1 mouse cellular context compared by ENCODE assay signal in the genomic region with DNA sequence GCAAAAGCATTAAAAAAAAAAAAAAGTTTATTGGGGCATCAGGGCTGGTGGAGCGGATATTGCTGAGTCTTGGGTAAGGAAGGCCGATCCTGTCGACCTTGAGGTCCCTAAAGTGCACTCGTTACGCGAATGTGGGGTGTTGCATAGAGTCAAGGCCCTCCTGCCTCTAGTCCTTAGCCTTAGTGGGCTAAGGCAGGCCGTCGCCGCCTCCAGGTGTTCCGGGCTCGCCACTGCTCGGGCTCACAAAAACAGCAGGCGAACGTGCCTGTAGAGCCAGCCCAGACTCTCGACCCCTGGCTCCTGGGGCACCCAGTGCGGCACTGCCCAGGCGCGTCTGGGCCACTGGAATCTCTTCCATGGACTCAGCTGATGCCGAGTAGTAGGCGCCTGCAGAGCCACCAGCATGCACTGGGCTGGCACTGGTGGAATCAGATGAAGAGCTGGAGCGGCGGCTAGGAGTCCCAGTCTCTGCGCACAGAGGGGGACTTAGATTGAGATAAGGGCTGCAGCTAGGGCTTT.
TF ChIP-seq lines count a peak whose summit lies in the region.

No protein-coding gene starts in this region.

TF ChIP-seq in ES-E14, 5 proteins besides CTCF, POLR2A, EP300 and RAD21:
- TF ChIP-seq ZC3H11A (IDR thresholded peaks at IDR 0.05; ENCODE audit: borderline replicate concordance, low read depth, low read length) (no peak), HCFC1 (IDR thresholded peaks at IDR 0.05; ENCODE audit: borderline replicate concordance, insufficient read depth, low read length) (no peak), CHD2 (IDR thresholded peaks at IDR 0.05; ENCODE audit: low read depth, low read length) (no peak), MAFK (IDR thresholded peaks at IDR 0.05; ENCODE audit: insufficient read depth, low read depth, low read length) (no peak), ZNF384 (IDR thresholded peaks at IDR 0.05; ENCODE audit: low read depth, low read length) (no peak)
